Mouse (Mus musculus): ENCODE results near the gene Mgat5b.

DNA sequence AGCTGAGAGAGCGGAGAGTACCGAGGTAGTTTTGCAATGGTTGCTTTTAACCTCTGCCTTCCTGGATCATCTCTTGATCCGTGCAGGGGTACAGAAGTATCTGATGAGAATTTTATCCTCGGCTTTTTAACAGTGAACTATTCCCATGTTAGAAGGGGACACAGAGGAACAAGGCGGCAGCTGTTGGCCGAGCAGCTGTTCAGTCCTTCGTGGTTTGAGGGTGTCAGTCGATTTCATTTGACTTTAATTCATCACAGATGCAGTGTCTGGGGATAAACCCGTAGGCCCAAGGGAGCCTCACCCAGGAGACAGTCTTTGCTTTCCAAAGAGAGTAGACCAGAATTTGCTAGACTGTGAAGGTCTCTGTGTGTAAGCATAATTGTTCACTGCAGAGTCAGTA lies 47.1 kb upstream of the Mgat5b start:
- TF ChIP-seq CTCF (IDR thresholded peaks at IDR 0.05; ENCODE audit: low read depth), result no peak
- no peak for TF ChIP-seq EP300 (IDR thresholded peaks at IDR 0.05; ENCODE audit: low read depth)
